Mouse (Mus musculus): ENCODE data around the gene Mboat1. TPM values are rescaled to one million over a fixed set of nuclear protein-coding genes. Genes with fewer than 3 reads are reported as not detected.

The Mboat1 gene
- polyA plus RNA-seq, 1 experiment from 2014 or later = 18.3 TPM

- ChIA-PET POLR2A (interaction anchor here (0.7 kb wide), 1 partner anchor 275 kb away, joined by 3 read pairs; no protein-coding TSS in a partner anchor), CTCF (interaction anchor here (0.8 to 1.4 kb wide), 6 partner anchors 11 to 144 kb away, joined by 3 read pairs; no protein-coding TSS in a partner anchor)
- ATAC-seq (no peak), DNase-seq (ENCODE audit: low read depth, low spot score) (no peak)
- TF ChIP-seq CTCF (IDR thresholded peaks at IDR 0.05) = no peak
- in situ Hi-C loops (cut with MboI; ENCODE audit: low pct_unique_long_range_greater_than_20kb) = no loop called here
- H3K27me3 ChIP-seq = no peaks in the 10 kb centered on the region
Observed at GRCm38 (mm10) chr13:30239396-30239795, 103.1 kb downstream of the Mboat1 start.

- ChIA-PET POLR2A (no interaction called here), CTCF (interaction anchor here (0.9 kb wide), 1 partner anchor 26 kb away, joined by 3 read pairs; no protein-coding TSS in a partner anchor)
- no peak for ATAC-seq
Observed at GRCm38 (mm10) chr13:30245573-30245972, 109.3 kb downstream of the Mboat1 start.

GRCm38 (mm10) chr13:30250341-30250905 is 114.1 kb downstream of the Mboat1 start:
- DNase-seq (ENCODE audit: low read depth, low spot score) (no peak), ATAC-seq (no peak)
- POLR2A ChIA-PET = no interaction called here
- no peak for TF ChIP-seq CTCF (IDR thresholded peaks at IDR 0.05)
- in situ Hi-C loops (cut with MboI; ENCODE audit: low pct_unique_long_range_greater_than_20kb) = no loop called here
- no peaks in the 10 kb centered on the region for H3K27me3 ChIP-seq
- CTCF ChIA-PET = interaction anchor here (0.8 to 1.7 kb wide), 5 partner anchors 11 to 157 kb away, joined by 3 read pairs; no protein-coding TSS in a partner anchor

More at GRCm38 (mm10) chr13:30245573-30245972, 109.3 kb downstream of the Mboat1 start:
- TF ChIP-seq CTCF (IDR thresholded peaks at IDR 0.05) = no peak
- in situ Hi-C loops (cut with MboI; ENCODE audit: low pct_unique_long_range_greater_than_20kb) = no loop called here
- DNase-seq (ENCODE audit: low read depth, low spot score) = no peak
- H3K27me3 ChIP-seq = no peaks in the 10 kb centered on the region

- ATAC-seq (no peak), DNase-seq (ENCODE audit: low read depth, low spot score) (no peak)
- ChIA-PET CTCF (interaction anchor here (1.4 to 1.5 kb wide), 3 partner anchors 8 to 158 kb away, joined by 3 to 4 read pairs (median 3); no protein-coding TSS in a partner anchor), POLR2A (interaction anchor here (0.7 kb wide), 1 partner anchor 1838 kb away, joined by 5 read pairs; no protein-coding TSS in a partner anchor)
- no peak for TF ChIP-seq CTCF (IDR thresholded peaks at IDR 0.05)
- no peaks in the 10 kb centered on the region for H3K27me3 ChIP-seq
- in situ Hi-C loops (cut with MboI; ENCODE audit: low pct_unique_long_range_greater_than_20kb) = no loop called here
Observed at GRCm38 (mm10) chr13:30251431-30251830, 115.1 kb downstream of the Mboat1 start.

GRCm38 (mm10) chr13:30252692-30253091 is 116.4 kb downstream of the Mboat1 start:
- no peaks in the 10 kb centered on the region for H3K27me3 ChIP-seq
- ChIA-PET POLR2A (interaction anchor here (0.7 kb wide), 1 partner anchor 279 kb away, joined by 4 read pairs; no protein-coding TSS in a partner anchor), CTCF (interaction anchor here (1.5 kb wide), 1 partner anchor 160 kb away, joined by 4 read pairs; no protein-coding TSS in a partner anchor)
- DNase-seq (ENCODE audit: low read depth, low spot score) (no peak), ATAC-seq (no peak)
- no peak for TF ChIP-seq CTCF (IDR thresholded peaks at IDR 0.05)
- in situ Hi-C loops (cut with MboI; ENCODE audit: low pct_unique_long_range_greater_than_20kb) = no loop called here

GRCm38 (mm10) chr13:30253636-30254264 is 117.5 kb downstream of the Mboat1 start:
- ATAC-seq (no peak), DNase-seq (ENCODE audit: low read depth, low spot score) (no peak)
- ChIA-PET POLR2A (no interaction called here), CTCF (interaction anchor here (0.8 kb wide), 1 partner anchor 117 kb away, joined by 3 read pairs; the partner anchor contains the start of gene Mboat1)
- H3K27me3 ChIP-seq = no peaks in the 10 kb centered on the region
- in situ Hi-C loops (cut with MboI; ENCODE audit: low pct_unique_long_range_greater_than_20kb) = no loop called here
- TF ChIP-seq CTCF (IDR thresholded peaks at IDR 0.05) = no peak

GRCm38 (mm10) chr13:30254421-30254820 is 118.1 kb downstream of the Mboat1 start:
- POLR2A ChIA-PET = no interaction called here
- H3K27me3 ChIP-seq = no peaks in the 10 kb centered on the region
- CTCF ChIA-PET = interaction anchor here (0.8 kb wide), 1 partner anchor 118 kb away, joined by 3 read pairs; the partner anchor contains the start of gene Mboat1
- ATAC-seq (no peak), DNase-seq (ENCODE audit: low read depth, low spot score) (no peak)
- in situ Hi-C loops (cut with MboI; ENCODE audit: low pct_unique_long_range_greater_than_20kb) = no loop called here
- TF ChIP-seq CTCF (IDR thresholded peaks at IDR 0.05) = no peak

GRCm38 (mm10) chr13:30258802-30259201 is 122.5 kb downstream of the Mboat1 start:
- ATAC-seq (no peak), DNase-seq (ENCODE audit: low read depth, low spot score) (no peak)
- POLR2A ChIA-PET = interaction anchor here (0.7 kb wide), 1 partner anchor 22 kb away, joined by 6 read pairs; no protein-coding TSS in a partner anchor
- H3K27me3 ChIP-seq = no peaks in the 10 kb centered on the region
- TF ChIP-seq CTCF (IDR thresholded peaks at IDR 0.05) = no peak
- in situ Hi-C loops (cut with MboI; ENCODE audit: low pct_unique_long_range_greater_than_20kb) = loop anchor here (5.0 kb wide), 2 partner anchors 167 to 402 kb away; partner anchors contain the start of gene Cdkal1
- CTCF ChIA-PET = interaction anchor here (1.1 to 2.1 kb wide), 8 partner anchors 16 to 172 kb away, joined by 3 to 31 read pairs (median 5); no protein-coding TSS in a partner anchor

- ATAC-seq (no peak), DNase-seq (ENCODE audit: low read depth, low spot score) (no peak)
- H3K27me3 ChIP-seq = no peaks in the 10 kb centered on the region
- in situ Hi-C loops (cut with MboI; ENCODE audit: low pct_unique_long_range_greater_than_20kb) = loop anchor here (5.0 kb wide), 2 partner anchors 167 to 402 kb away; partner anchors contain the start of gene Cdkal1
- TF ChIP-seq CTCF (IDR thresholded peaks at IDR 0.05) = no peak
- ChIA-PET POLR2A (no interaction called here), CTCF (interaction anchor here (0.6 to 2.1 kb wide), 18 partner anchors 8 to 402 kb away, joined by 3 to 31 read pairs (median 4); no protein-coding TSS in a partner anchor)
Observed at GRCm38 (mm10) chr13:30259326-30259725, 123.0 kb downstream of the Mboat1 start.

GRCm38 (mm10) chr13:30259912-30260560 is 123.7 kb downstream of the Mboat1 start:
- no peak for ATAC-seq
- POLR2A ChIA-PET = no interaction called here

More at GRCm38 (mm10) chr13:30259912-30260560, 123.7 kb downstream of the Mboat1 start:
- H3K27me3 ChIP-seq = no peaks in the 10 kb centered on the region
- peak; percentile 81 for TF ChIP-seq CTCF (IDR thresholded peaks at IDR 0.05)
- in situ Hi-C loops (cut with MboI; ENCODE audit: low pct_unique_long_range_greater_than_20kb) = loop anchor here (5.0 kb wide), 2 partner anchors 168 to 403 kb away; partner anchors contain the start of gene Cdkal1
- CTCF ChIA-PET = interaction anchor here (0.6 to 2.1 kb wide), 19 partner anchors 9 to 403 kb away, joined by 3 to 31 read pairs (median 3); no protein-coding TSS in a partner anchor
- DNase-seq (ENCODE audit: low read depth, low spot score) = no peak
